Mouse (Mus musculus): ENCODE data around the gene AU022252. TPM values are rescaled to one million over a fixed set of nuclear protein-coding genes. Genes with fewer than 3 reads are reported as not detected.

AU022252 gene
- total and polyA plus RNA-seq, 2 experiments from 2014 or later = 13.6 to 20.1 TPM

DNA sequence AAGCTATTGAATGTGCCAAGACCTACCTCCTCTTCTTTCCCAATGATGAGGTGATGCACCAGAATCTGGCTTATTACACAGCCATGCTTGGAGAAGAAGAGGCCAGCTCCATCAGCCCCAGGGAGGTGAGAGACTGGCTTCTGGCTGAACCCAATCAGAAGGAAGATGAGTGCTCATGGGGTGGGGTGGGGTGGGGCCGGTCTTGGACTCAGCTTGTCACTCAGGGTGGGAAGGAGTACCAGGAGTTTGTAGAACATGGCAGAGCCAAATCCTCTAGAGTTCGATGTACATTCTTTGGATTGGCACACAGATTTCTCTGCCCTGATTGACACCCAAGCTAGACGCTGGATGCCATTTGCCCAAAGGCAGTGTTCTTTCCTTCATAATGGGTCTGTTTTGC lies 6.1 kb upstream of the AU022252 start:
- Histone ChIP-seq H3K9ac (replicated peaks; ENCODE audit: low read length, poor library complexity, severe bottlenecking) (no peak overlapping the region), H3K4me1 (ENCODE audit: insufficient read depth, low read length) (peaks cover 8% of the 10 kb centered on the region; the same call in 1 of the 2 replicates), H3K27me3 (ENCODE audit: insufficient read depth, low read length) (no peaks in the 10 kb centered on the region), H3K4me3 (ENCODE audit: low read depth, low read length) (no peak overlapping the region), H3K4me2 (ENCODE audit: low read depth, low read length, poor library complexity, severe bottlenecking) (no peak overlapping the region), H3K9me3 (ENCODE audit: low read length) (no peaks in the 10 kb centered on the region), H3K36me3 (ENCODE audit: insufficient read depth, low read length) (peaks cover 36% of the 10 kb centered on the region), H3K27ac (ENCODE audit: low read depth, low read length) (no peak overlapping the region)
- WGBS = 80% methylated on average over 3 of the region's 3 CpGs
- TF ChIP-seq CTCF (IDR thresholded peaks at IDR 0.05) = no peak
- ATAC-seq (ENCODE audit: low FRiP score) = no peak
- no peak for DNase-seq (ENCODE audit: low spot score)

DNA sequence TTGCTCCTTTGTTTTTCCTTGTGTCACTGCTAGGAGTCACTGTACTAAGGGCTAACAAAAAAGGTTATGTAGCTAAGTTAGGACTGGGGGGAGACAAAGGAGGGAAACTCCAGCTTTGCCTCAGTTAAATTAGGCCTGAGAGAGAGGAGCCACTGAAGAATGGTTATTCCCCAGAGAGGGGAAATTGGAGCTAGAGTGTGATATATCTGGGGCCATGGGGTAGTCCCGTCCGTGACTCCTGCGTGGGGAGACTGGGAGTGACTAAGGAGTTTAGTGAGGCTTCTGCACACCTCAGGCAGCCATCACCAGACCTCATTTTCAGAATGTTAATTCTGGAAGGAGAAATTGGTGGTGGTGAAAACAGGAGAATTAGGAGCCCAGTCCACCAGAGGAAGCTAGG lies 1.8 kb upstream of the AU022252 start:
- peaks cover 8% of the 10 kb centered on the region; the same call in 1 of the 2 replicates for H3K4me1 ChIP-seq (ENCODE audit: insufficient read depth, low read length)
- peaks cover 13% of the 10 kb centered on the region for H3K36me3 ChIP-seq (ENCODE audit: insufficient read depth, low read length)
- 0 out of 2 replicates have a peak, but pooled peaks have one; percentile 7 for TF ChIP-seq CTCF (IDR thresholded peaks at IDR 0.05)
- peak overlapping the region; percentile 91 for H3K4me3 ChIP-seq (ENCODE audit: low read depth, low read length)
- ATAC-seq (ENCODE audit: low FRiP score) (no peak), DNase-seq (ENCODE audit: low spot score) (no peak)
- no peak overlapping the region for H3K9ac ChIP-seq (replicated peaks; ENCODE audit: low read length, poor library complexity, severe bottlenecking)
- no peaks in the 10 kb centered on the region for H3K9me3 ChIP-seq (ENCODE audit: low read length)
- WGBS = 89% methylated on average over 3 of the region's 3 CpGs
- peak overlapping the region; percentile 86 for H3K4me2 ChIP-seq (ENCODE audit: low read depth, low read length, poor library complexity, severe bottlenecking)
- no peak overlapping the region for H3K27ac ChIP-seq (ENCODE audit: low read depth, low read length)
- H3K27me3 ChIP-seq (ENCODE audit: insufficient read depth, low read length) = no peaks in the 10 kb centered on the region

DNA sequence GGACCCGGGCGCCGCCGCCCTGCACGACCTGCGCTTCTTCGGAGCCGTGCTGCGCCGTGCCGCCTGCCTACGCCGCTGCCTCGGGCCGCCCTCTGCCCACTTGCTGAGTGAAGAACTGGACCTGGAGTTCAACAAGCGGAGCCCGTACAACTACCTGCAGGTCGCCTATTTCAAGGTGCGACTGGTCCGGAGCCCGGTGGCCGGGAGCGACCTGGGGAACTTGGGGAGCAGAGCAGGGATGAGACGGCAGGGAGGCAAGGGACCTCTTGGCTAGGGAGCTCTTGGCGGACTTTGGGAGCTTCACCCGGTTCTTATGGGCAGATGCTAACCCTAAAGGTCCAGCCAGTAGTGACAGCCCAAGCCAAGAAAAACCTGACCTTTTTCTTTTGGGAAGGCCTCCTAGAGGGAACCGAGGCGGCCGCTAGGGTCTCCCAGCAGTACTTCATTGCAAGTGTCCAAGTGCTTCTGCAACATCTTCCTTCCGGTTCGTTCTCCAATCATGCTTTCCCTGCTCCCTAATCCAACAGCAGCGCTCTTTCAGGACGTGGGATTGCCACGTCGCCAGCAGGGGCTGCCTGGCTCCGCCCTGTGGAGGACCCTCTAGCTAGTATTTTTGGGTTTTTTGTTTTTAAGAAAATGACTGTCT lies 867 bp upstream of the AU022252 start:
- peaks cover 8% of the 10 kb centered on the region; the same call in 1 of the 2 replicates for H3K4me1 ChIP-seq (ENCODE audit: insufficient read depth, low read length)
- DNase-seq (ENCODE audit: low spot score) (peak; percentile 79), ATAC-seq (ENCODE audit: low FRiP score) (peak; percentile 6)
- WGBS = under 1% methylated on average over 28 of the region's 36 CpGs
- peak; percentile 62 for TF ChIP-seq CTCF (IDR thresholded peaks at IDR 0.05)
- H3K27me3 ChIP-seq (ENCODE audit: insufficient read depth, low read length) = no peaks in the 10 kb centered on the region
- H3K4me3 ChIP-seq (ENCODE audit: low read depth, low read length) = peak overlapping the region; percentile 91
- peaks cover 13% of the 10 kb centered on the region for H3K36me3 ChIP-seq (ENCODE audit: insufficient read depth, low read length)
- peak overlapping the region; percentile 86 for H3K4me2 ChIP-seq (ENCODE audit: low read depth, low read length, poor library complexity, severe bottlenecking)
- H3K9me3 ChIP-seq (ENCODE audit: low read length) = no peaks in the 10 kb centered on the region
- H3K9ac ChIP-seq (replicated peaks; ENCODE audit: low read length, poor library complexity, severe bottlenecking) = peak overlapping the region; percentile 74
- H3K27ac ChIP-seq (ENCODE audit: low read depth, low read length) = peak overlapping the region; percentile 57

DNA sequence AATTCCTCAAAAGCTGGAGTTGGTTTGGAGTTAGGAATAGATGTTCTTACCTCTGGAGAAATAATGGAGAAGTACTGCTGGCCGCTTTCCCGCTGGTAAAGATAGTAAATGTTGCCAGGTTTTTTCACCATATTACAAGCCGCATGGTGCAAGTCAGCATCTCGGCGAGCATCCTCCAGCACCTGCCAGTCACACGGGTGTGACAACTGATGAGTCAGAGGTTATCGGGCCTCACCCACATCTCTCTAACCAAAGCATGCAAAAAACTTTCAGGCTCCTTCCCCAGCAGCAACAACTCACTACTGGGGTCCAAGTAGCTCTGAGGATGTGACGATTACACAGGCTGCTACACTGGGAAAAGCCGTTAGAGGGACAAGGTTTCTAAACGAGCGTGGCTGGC lies 5.8 kb downstream of the AU022252 start:
- no peaks in the 10 kb centered on the region; the same call in 1 of the 2 replicates for H3K4me1 ChIP-seq (ENCODE audit: insufficient read depth, low read length)
- DNase-seq (ENCODE audit: low spot score) = no peak
- H3K27me3 ChIP-seq (ENCODE audit: insufficient read depth, low read length) = no peaks in the 10 kb centered on the region
- H3K4me2 ChIP-seq (ENCODE audit: low read depth, low read length, poor library complexity, severe bottlenecking) = no peak overlapping the region
- H3K9me3 ChIP-seq (ENCODE audit: low read length) = no peaks in the 10 kb centered on the region
- no peak overlapping the region for H3K9ac ChIP-seq (replicated peaks; ENCODE audit: low read length, poor library complexity, severe bottlenecking)
- peaks cover 29% of the 10 kb centered on the region for H3K36me3 ChIP-seq (ENCODE audit: insufficient read depth, low read length)
- no peak overlapping the region for H3K4me3 ChIP-seq (ENCODE audit: low read depth, low read length)
- no peak overlapping the region for H3K27ac ChIP-seq (ENCODE audit: low read depth, low read length)
- WGBS = 93% methylated on average over 11 of the region's 11 CpGs
- ATAC-seq (ENCODE audit: low FRiP score) = no peak
- no peak for TF ChIP-seq CTCF (IDR thresholded peaks at IDR 0.05)

DNA sequence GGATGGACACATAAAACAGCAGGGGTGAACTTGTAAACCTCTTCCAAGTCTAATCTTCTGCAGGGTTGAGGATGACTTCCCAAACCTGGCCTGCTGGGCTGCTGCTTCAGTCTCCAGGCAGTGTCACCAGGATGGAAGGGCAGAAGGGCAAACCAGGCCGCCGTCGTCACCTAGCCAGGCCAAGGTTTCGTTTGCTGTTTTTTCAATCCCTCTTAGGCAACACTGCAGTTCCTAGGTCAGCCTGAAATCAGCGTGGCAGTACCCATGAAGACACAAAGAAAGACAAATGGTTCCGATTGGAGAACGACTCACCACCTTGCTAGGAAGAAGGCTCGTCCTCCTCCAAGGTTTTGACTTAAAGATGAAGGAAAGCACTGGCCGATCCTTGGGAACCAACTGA lies 6.8 kb downstream of the AU022252 start:
- no peak for TF ChIP-seq CTCF (IDR thresholded peaks at IDR 0.05)

DNA sequence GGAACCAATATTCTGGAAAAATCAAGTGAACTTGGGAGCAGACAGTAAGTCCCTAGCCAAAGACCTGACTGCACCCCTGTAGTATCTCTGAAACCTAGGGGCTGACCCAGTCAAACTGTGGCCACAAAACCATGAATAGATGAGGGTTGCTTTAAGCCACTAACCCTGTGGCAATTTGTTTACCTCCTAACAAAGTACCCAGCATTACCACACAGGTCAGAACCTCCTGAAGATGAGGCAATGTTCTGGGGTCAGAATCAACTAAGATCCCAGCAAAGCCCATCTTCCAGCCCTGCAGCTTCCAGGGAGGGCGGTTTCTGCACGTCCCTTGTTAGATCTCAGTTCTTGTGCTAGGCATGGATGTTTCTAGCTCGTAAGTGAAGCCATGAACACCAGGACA lies 8.0 kb downstream of the AU022252 start:
- Histone ChIP-seq H3K27me3 (ENCODE audit: insufficient read depth, low read length) (no peaks in the 10 kb centered on the region), H3K4me2 (ENCODE audit: low read depth, low read length, poor library complexity, severe bottlenecking) (no peak overlapping the region), H3K27ac (ENCODE audit: low read depth, low read length) (no peak overlapping the region), H3K4me3 (ENCODE audit: low read depth, low read length) (no peak overlapping the region), H3K9me3 (ENCODE audit: low read length) (no peaks in the 10 kb centered on the region), H3K4me1 (ENCODE audit: insufficient read depth, low read length) (no peaks in the 10 kb centered on the region), H3K36me3 (ENCODE audit: insufficient read depth, low read length) (peaks cover 29% of the 10 kb centered on the region), H3K9ac (replicated peaks; ENCODE audit: low read length, poor library complexity, severe bottlenecking) (no peak overlapping the region)
- 97% methylated on average over 3 of the region's 3 CpGs for WGBS
- no peak for TF ChIP-seq CTCF (IDR thresholded peaks at IDR 0.05)
- ATAC-seq (ENCODE audit: low FRiP score) (no peak), DNase-seq (ENCODE audit: low spot score) (no peak)

More for the DNA sequence above, 6.8 kb downstream of the AU022252 start:
- no peak overlapping the region for H3K27ac ChIP-seq (ENCODE audit: low read depth, low read length)
- H3K4me3 ChIP-seq (ENCODE audit: low read depth, low read length) = no peak overlapping the region
- H3K9me3 ChIP-seq (ENCODE audit: low read length) = no peaks in the 10 kb centered on the region
- H3K27me3 ChIP-seq (ENCODE audit: insufficient read depth, low read length) = no peaks in the 10 kb centered on the region
- H3K36me3 ChIP-seq (ENCODE audit: insufficient read depth, low read length) = peaks cover 29% of the 10 kb centered on the region
- H3K9ac ChIP-seq (replicated peaks; ENCODE audit: low read length, poor library complexity, severe bottlenecking) = no peak overlapping the region
- H3K4me2 ChIP-seq (ENCODE audit: low read depth, low read length, poor library complexity, severe bottlenecking) = no peak overlapping the region
- 91% methylated on average over 9 of the region's 9 CpGs for WGBS
- ATAC-seq (ENCODE audit: low FRiP score) (no peak), DNase-seq (ENCODE audit: low spot score) (no peak)
- H3K4me1 ChIP-seq (ENCODE audit: insufficient read depth, low read length) = no peaks in the 10 kb centered on the region
